Mouse (Mus musculus): ENCODE measurements around the gene Rnf213. TPM values are rescaled to one million over a fixed set of nuclear protein-coding genes. Genes with fewer than 3 reads are reported as not detected.
"Not testable (repeated sequence)": the region's sequence is repeated elsewhere in the genome, so short reads cannot be mapped to it uniquely, and the experiment has no call there.

The Rnf213 gene
- polyA plus RNA-seq, 1 experiment from 2014 or later = 1.5 TPM

- H3K9ac ChIP-seq = no peak overlapping the region
Measured at GRCm38 (mm10) chr11:119375425-119375824, 17.5 kb upstream of the Rnf213 start.

GRCm38 (mm10) chr11:119377326-119377725 lies 15.6 kb upstream of the Rnf213 start:
- peaks cover 16% of the 10 kb centered on the region for H3K36me3 ChIP-seq
- no peak overlapping the region for H3K4me3 ChIP-seq
- no peak overlapping the region for H3K9ac ChIP-seq
- H3K27me3 ChIP-seq = no peaks in the 10 kb centered on the region
- ATAC-seq (ENCODE audit: low FRiP score) = no peak
- no peak overlapping the region for H3K4me2 ChIP-seq (replicated peaks)
- no peaks in the 10 kb centered on the region for H3K4me1 ChIP-seq
- WGBS = 93% methylated on average over 11 of the region's 11 CpGs
- no peaks in the 10 kb centered on the region for H3K9me3 ChIP-seq (replicated peaks)
- no peak overlapping the region for H3K27ac ChIP-seq

More at GRCm38 (mm10) chr11:119375425-119375824, 17.5 kb upstream of the Rnf213 start:
- Histone ChIP-seq H3K4me3 (no peak overlapping the region), H3K4me2 (replicated peaks) (no peak overlapping the region), H3K36me3 (peaks cover 16% of the 10 kb centered on the region), H3K9me3 (replicated peaks) (no peaks in the 10 kb centered on the region), H3K4me1 (no peaks in the 10 kb centered on the region), H3K27me3 (no peaks in the 10 kb centered on the region), H3K27ac (no peak overlapping the region)
- no peak for ATAC-seq (ENCODE audit: low FRiP score)
- WGBS = 84% methylated on average over 6 of the region's 6 CpGs

- Histone ChIP-seq H3K4me2 (replicated peaks) (no peak overlapping the region), H3K36me3 (peaks cover 16% of the 10 kb centered on the region), H3K9me3 (replicated peaks) (no peaks in the 10 kb centered on the region), H3K4me1 (no peaks in the 10 kb centered on the region), H3K4me3 (no peak overlapping the region), H3K27ac (no peak overlapping the region), H3K9ac (no peak overlapping the region), H3K27me3 (no peaks in the 10 kb centered on the region)
- WGBS = 92% methylated on average over 1 of the region's 1 CpGs
- no peak for ATAC-seq (ENCODE audit: low FRiP score)
Measured at GRCm38 (mm10) chr11:119378551-119378950, 14.3 kb upstream of the Rnf213 start.

GRCm38 (mm10) chr11:119381631-119382337 lies 11.1 kb upstream of the Rnf213 start:
- no peak overlapping the region for H3K4me3 ChIP-seq
- H3K27ac ChIP-seq = no peak overlapping the region
- ATAC-seq (ENCODE audit: low FRiP score) = no peak
- no peaks in the 10 kb centered on the region for H3K4me1 ChIP-seq
- WGBS = 89% methylated on average over 9 of the region's 9 CpGs
- H3K9me3 ChIP-seq (replicated peaks) = no peaks in the 10 kb centered on the region
- H3K4me2 ChIP-seq (replicated peaks) = no peak overlapping the region
- H3K36me3 ChIP-seq = peaks cover 16% of the 10 kb centered on the region
- H3K9ac ChIP-seq = no peak overlapping the region
- no peaks in the 10 kb centered on the region for H3K27me3 ChIP-seq

- WGBS = 74% methylated on average over 6 of the region's 6 CpGs
- no peak overlapping the region for H3K9ac ChIP-seq
- H3K9me3 ChIP-seq (replicated peaks) = no peaks in the 10 kb centered on the region
- H3K27me3 ChIP-seq = no peaks in the 10 kb centered on the region
- H3K27ac ChIP-seq = no peak overlapping the region
- ATAC-seq (ENCODE audit: low FRiP score) = no peak
- H3K36me3 ChIP-seq = peaks cover 12% of the 10 kb centered on the region
- H3K4me1 ChIP-seq = no peaks in the 10 kb centered on the region
- H3K4me3 ChIP-seq = no peak overlapping the region
- no peak overlapping the region for H3K4me2 ChIP-seq (replicated peaks)
Measured at GRCm38 (mm10) chr11:119382338-119382850, 10.5 kb upstream of the Rnf213 start.

- Histone ChIP-seq H3K36me3 (peaks cover 2% of the 10 kb centered on the region; the same call in 1 of the 2 replicates), H3K4me3 (no peak overlapping the region), H3K4me2 (replicated peaks) (no peak overlapping the region), H3K27ac (no peak overlapping the region), H3K4me1 (peaks cover 4% of the 10 kb centered on the region), H3K9ac (no peak overlapping the region), H3K9me3 (replicated peaks) (no peaks in the 10 kb centered on the region), H3K27me3 (peaks cover 25% of the 10 kb centered on the region)
- 81% methylated on average over 4 of the region's 4 CpGs for WGBS
- ATAC-seq (ENCODE audit: low FRiP score) = no peak
Measured at GRCm38 (mm10) chr11:119384904-119385303, 8.0 kb upstream of the Rnf213 start.

- no peak overlapping the region for H3K4me3 ChIP-seq
- WGBS = 97% methylated on average over 5 of the region's 5 CpGs
- no peak overlapping the region for H3K27ac ChIP-seq
- no peaks in the 10 kb centered on the region for H3K9me3 ChIP-seq (replicated peaks)
- no peak overlapping the region for H3K4me2 ChIP-seq (replicated peaks)
- peaks cover 14% of the 10 kb centered on the region for H3K4me1 ChIP-seq
- H3K27me3 ChIP-seq = peaks cover 39% of the 10 kb centered on the region
- no peak overlapping the region for H3K9ac ChIP-seq
- H3K36me3 ChIP-seq = no peaks in the 10 kb centered on the region
- no peak for ATAC-seq (ENCODE audit: low FRiP score)
Measured at GRCm38 (mm10) chr11:119386306-119386705, 6.6 kb upstream of the Rnf213 start.

GRCm38 (mm10) chr11:119387273-119387672 lies 5.6 kb upstream of the Rnf213 start:
- Histone ChIP-seq H3K4me1 (peaks cover 14% of the 10 kb centered on the region), H3K27me3 (peaks cover 48% of the 10 kb centered on the region)
- not testable (repeated sequence) for ATAC-seq (ENCODE audit: low FRiP score); H3K4me2 ChIP-seq (replicated peaks); H3K4me3 ChIP-seq; H3K9me3 ChIP-seq (replicated peaks); H3K36me3 ChIP-seq; H3K9ac ChIP-seq; H3K27ac ChIP-seq
- WGBS = 40% methylated on average over 3 of the region's 3 CpGs

- peaks cover 22% of the 10 kb centered on the region for H3K4me1 ChIP-seq
- H3K36me3 ChIP-seq = no peaks in the 10 kb centered on the region
- peak overlapping the region; percentile 98 for H3K4me2 ChIP-seq (replicated peaks)
- no peaks in the 10 kb centered on the region for H3K9me3 ChIP-seq (replicated peaks)
- peak overlapping the region; percentile 59 for H3K9ac ChIP-seq
- ATAC-seq (ENCODE audit: low FRiP score) = no peak
- no peak overlapping the region for H3K27ac ChIP-seq
- H3K27me3 ChIP-seq = peaks cover 74% of the 10 kb centered on the region
- H3K4me3 ChIP-seq = peak overlapping the region; percentile 53
- under 1% methylated on average over 35 of the region's 35 CpGs for WGBS
Measured at GRCm38 (mm10) chr11:119389851-119390270, 3.0 kb upstream of the Rnf213 start.

- H3K36me3 ChIP-seq = no peaks in the 10 kb centered on the region
- H3K27ac ChIP-seq = no peak overlapping the region
- peak overlapping the region; percentile 98 for H3K4me2 ChIP-seq (replicated peaks)
- H3K9ac ChIP-seq = peak overlapping the region; percentile 59
- 2% methylated on average over 53 of the region's 53 CpGs for WGBS
- peaks cover 81% of the 10 kb centered on the region for H3K27me3 ChIP-seq
- peak overlapping the region; percentile 53 for H3K4me3 ChIP-seq
- no peaks in the 10 kb centered on the region for H3K9me3 ChIP-seq (replicated peaks)
- H3K4me1 ChIP-seq = peaks cover 22% of the 10 kb centered on the region
- ATAC-seq (ENCODE audit: low FRiP score) = no peak; the same call in 1 of the 2 replicates
Measured at GRCm38 (mm10) chr11:119390271-119391231, 2.3 kb upstream of the Rnf213 start.

- H3K9ac ChIP-seq = no peak overlapping the region
- no peak overlapping the region for H3K4me2 ChIP-seq (replicated peaks)
Measured at GRCm38 (mm10) chr11:119391386-119392000, 1.4 kb upstream of the Rnf213 start.

More at GRCm38 (mm10) chr11:119391386-119392000, 1.4 kb upstream of the Rnf213 start:
- WGBS = 34% methylated on average over 7 of the region's 7 CpGs
- no peaks in the 10 kb centered on the region for H3K9me3 ChIP-seq (replicated peaks)
- H3K27ac ChIP-seq = no peak overlapping the region
- no peaks in the 10 kb centered on the region for H3K36me3 ChIP-seq
- H3K4me1 ChIP-seq = peaks cover 22% of the 10 kb centered on the region
- peaks cover 91% of the 10 kb centered on the region for H3K27me3 ChIP-seq
- no peak overlapping the region for H3K4me3 ChIP-seq
- no peak for ATAC-seq (ENCODE audit: low FRiP score)
